Mouse (Mus musculus) heart, embryonic 16.5 days (tissue): Measurements from ENCODE around the gene Zfand3. TPM values are rescaled to one million over a fixed set of nuclear protein-coding genes. Genes with fewer than 3 reads are reported as not detected.
A peak's percentile ranks its signal among the peaks of the same experiment; 100 is the strongest.

Experiments used
- ATAC-seq: fragments of 200-750 bp; cut with Nextera tagmentation; replicated peaks from 2 replicates; pipeline ENCODE4 v1.8.0; 2017; ENCODE audit warnings: moderate number of reproducible peaks; ENCODE audit not compliant: insufficient read depth, low FRiP score; ENCODE audit errors: extremely low read depth
- H3K27ac ChIP-seq: fragments of 300-500 bp; sonication (generic); 2 replicates; pipeline ENCODE4 v1.5.1; 2014; ENCODE audit warnings: mild to moderate bottlenecking, low read length, control low read depth, moderate library complexity
- H3K27me3 ChIP-seq: fragments of 300-500 bp; sonication (generic); 2 replicates; pipeline ENCODE4 v1.6.1; 2014; ENCODE audit warnings: low read length, mixed read lengths; ENCODE audit not compliant: control insufficient read depth, insufficient read depth
- H3K36me3 ChIP-seq: fragments of 300-500 bp; sonication (generic); 2 replicates; pipeline ENCODE4 v1.6.1; 2014; ENCODE audit not compliant: control insufficient read depth, insufficient read depth
- H3K4me1 ChIP-seq: fragments of 300-500 bp; sonication (generic); 2 replicates; pipeline ENCODE4 v1.6.1; 2014; ENCODE audit warnings: low read length, mixed read lengths; ENCODE audit not compliant: control insufficient read depth, insufficient read depth
- H3K4me2 ChIP-seq: fragments of 300-500 bp; sonication (generic); 2 replicates; pipeline ENCODE4 v1.6.1; 2014; ENCODE audit warnings: low read depth, mild to moderate bottlenecking, control low read depth, low read length
- H3K4me3 ChIP-seq: fragments of 300-500 bp; sonication (generic); 2 replicates; pipeline ENCODE4 v1.5.1; 2014; ENCODE audit warnings: mild to moderate bottlenecking, control low read depth, low read length
- H3K9ac ChIP-seq: fragments of 300-500 bp; sonication (generic); 2 replicates; pipeline ENCODE4 v1.6.1; 2014; ENCODE audit warnings: low read length, control low read depth
- H3K9me3 ChIP-seq: fragments of 300-500 bp; sonication (generic); replicated peaks from 2 replicates; pipeline ENCODE4 v1.6.1; 2016; ENCODE audit warnings: low read length; ENCODE audit not compliant: control insufficient read depth
- WGBS: fragments of 180-500 bp; shearing (Covaris S2); extraction: QIAGEN DNeasy Blood & Tissue Kit; methylation state at CpG from one replicate; pipeline ENCODE4 v1.1.7; 2014; 5-methylcytosine and 5-hydroxymethylcytosine counted together
- polyA plus RNA-seq: library from polyadenylated mRNA; unstranded; fragments of >200 nt; fragmentation: Nextera tagmentation; extraction: Ambion mirVana; gene quantifications from 2 replicates; pipeline ENCODE4 v1.2.1, GENCODE M21; 2015

The Zfand3 gene
- polyA plus RNA-seq, 1 experiment from 2014 or later, result 55.8 TPM

GRCm38 (mm10) chr17:30069776-30070175 lies 65.2 kb downstream of the Zfand3 start:
- ATAC-seq, result no peak
- peaks cover 21% of the 10 kb centered on the region for H3K4me1 ChIP-seq
- H3K27me3 ChIP-seq, result no peaks in the 10 kb centered on the region
- H3K4me2 ChIP-seq, result no peak overlapping the region
- WGBS, result 77% methylated on average over 3 of the region's 3 CpGs
- H3K9me3 ChIP-seq, result no peaks in the 10 kb centered on the region
- H3K36me3 ChIP-seq, result no peaks in the 10 kb centered on the region; the same call in 1 of the 2 replicates
- no peak overlapping the region for H3K9ac ChIP-seq
- no peak overlapping the region for H3K27ac ChIP-seq
- no peak overlapping the region for H3K4me3 ChIP-seq

DNA sequence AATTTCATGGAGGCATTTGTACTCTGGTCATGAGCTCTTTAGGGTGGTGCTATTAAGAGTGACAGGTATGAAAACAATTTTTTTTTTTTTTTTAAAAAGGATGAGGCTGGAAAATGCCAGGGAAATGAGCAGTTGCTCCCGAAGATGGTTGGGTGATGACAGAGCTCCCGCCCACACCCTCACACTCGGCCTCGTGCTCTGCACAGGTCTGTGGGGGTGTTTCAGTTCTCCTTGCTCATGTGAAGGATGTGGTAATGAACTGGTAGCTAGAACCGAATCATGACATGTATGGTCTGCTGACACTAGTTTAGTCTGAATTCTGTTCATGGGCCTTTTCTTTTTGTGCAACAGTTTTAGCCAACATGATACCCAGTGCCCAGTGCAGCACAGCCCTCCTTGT lies 66.1 kb downstream of the Zfand3 start:
- no peak for ATAC-seq

GRCm38 (mm10) chr17:30072613-30073012 lies 68.1 kb downstream of the Zfand3 start:
- Histone ChIP-seq H3K9ac (no peak overlapping the region), H3K4me2 (no peak overlapping the region), H3K4me3 (no peak overlapping the region), H3K4me1 (peaks cover 30% of the 10 kb centered on the region), H3K27me3 (no peaks in the 10 kb centered on the region), H3K36me3 (no peaks in the 10 kb centered on the region; the same call in 1 of the 2 replicates), H3K27ac (no peak overlapping the region), H3K9me3 (no peaks in the 10 kb centered on the region)
- ATAC-seq, result no peak
- 78% methylated on average over 3 of the region's 3 CpGs for WGBS

More for the DNA sequence above, 66.1 kb downstream of the Zfand3 start:
- H3K9ac ChIP-seq, result no peak overlapping the region
- H3K4me3 ChIP-seq, result no peak overlapping the region
- WGBS, result 51% methylated on average over 5 of the region's 5 CpGs
- no peak overlapping the region for H3K27ac ChIP-seq
- H3K36me3 ChIP-seq, result no peaks in the 10 kb centered on the region; the same call in 1 of the 2 replicates
- peaks cover 26% of the 10 kb centered on the region for H3K4me1 ChIP-seq
- H3K27me3 ChIP-seq, result no peaks in the 10 kb centered on the region
- no peak overlapping the region for H3K4me2 ChIP-seq
- no peaks in the 10 kb centered on the region for H3K9me3 ChIP-seq

DNA sequence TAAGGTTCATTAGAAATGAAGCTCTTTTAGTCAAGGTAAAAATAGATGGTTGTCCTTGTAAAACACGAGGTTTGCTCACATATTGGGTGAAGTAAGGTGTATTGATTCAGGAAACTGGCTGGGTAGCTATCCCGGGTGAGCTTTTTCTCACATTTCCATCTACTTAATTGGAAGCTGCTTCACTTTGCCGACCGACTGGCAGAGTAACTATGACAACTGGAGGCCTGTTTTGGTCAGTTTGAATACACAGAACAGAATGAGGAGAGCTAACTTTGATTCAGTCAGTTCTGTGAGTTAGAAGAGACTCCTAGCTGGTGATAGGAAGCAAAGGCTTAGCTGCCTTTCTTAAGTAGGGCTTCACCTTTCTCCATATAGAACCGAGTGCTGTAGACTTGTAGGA lies 71.4 kb downstream of the Zfand3 start:
- Histone ChIP-seq H3K27me3 (no peaks in the 10 kb centered on the region), H3K27ac (no peak overlapping the region), H3K9me3 (no peaks in the 10 kb centered on the region), H3K4me2 (no peak overlapping the region), H3K4me1 (peaks cover 30% of the 10 kb centered on the region), H3K9ac (no peak overlapping the region), H3K4me3 (no peak overlapping the region), H3K36me3 (no peaks in the 10 kb centered on the region; the same call in 1 of the 2 replicates)
- no peak for ATAC-seq
- WGBS, result 65% methylated on average over 5 of the region's 5 CpGs

DNA sequence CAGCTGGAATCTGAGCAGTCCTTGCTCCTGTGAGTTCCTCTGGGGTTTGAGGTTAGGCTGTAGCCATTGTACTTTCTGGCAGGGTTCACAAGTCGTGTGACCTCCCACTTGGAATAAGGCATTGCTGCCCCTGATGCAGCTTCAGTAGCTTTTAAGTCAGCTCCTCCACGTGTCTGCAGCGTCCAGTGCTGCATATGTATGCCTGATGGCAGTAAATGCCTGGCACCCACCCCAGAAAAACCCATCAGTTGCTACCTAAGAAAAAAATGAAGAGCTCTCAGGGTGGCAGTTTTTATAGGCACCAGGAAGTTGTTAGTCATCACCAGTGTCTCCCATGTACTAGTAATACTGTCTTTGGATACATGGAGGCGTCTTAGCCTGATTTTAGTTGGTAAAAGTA lies 79.5 kb downstream of the Zfand3 start:
- Histone ChIP-seq H3K9ac (no peak overlapping the region), H3K4me1 (peaks cover 7% of the 10 kb centered on the region), H3K27ac (no peak overlapping the region), H3K27me3 (no peaks in the 10 kb centered on the region), H3K9me3 (no peaks in the 10 kb centered on the region), H3K4me2 (no peak overlapping the region), H3K36me3 (no peaks in the 10 kb centered on the region), H3K4me3 (no peak overlapping the region)
- ATAC-seq, result no peak
- WGBS, result 43% methylated on average over 4 of the region's 4 CpGs

DNA sequence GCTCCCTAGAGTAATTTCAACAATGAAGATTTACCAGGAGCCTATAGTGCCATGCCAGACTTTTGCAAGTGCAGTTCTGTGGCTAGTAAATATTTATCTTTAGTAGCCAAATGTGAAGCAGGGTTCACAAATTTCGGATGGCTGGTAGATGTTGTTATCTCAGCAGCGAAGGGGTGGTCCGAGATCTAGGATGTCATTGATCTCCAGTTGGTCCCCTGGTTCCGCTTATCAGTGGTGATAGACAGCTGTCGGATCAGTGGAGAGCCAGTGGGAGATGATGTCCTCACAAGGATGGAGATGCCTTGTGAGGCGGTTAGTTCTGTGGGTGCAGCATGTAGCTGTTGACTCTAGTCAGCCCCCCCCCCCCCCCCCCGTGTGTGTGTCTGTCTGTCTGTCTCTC lies 82.2 kb downstream of the Zfand3 start:
- no peak overlapping the region for H3K27ac ChIP-seq
- peaks cover 12% of the 10 kb centered on the region for H3K4me1 ChIP-seq
- H3K4me3 ChIP-seq, result no peak overlapping the region
- H3K4me2 ChIP-seq, result no peak overlapping the region
- WGBS, result 66% methylated on average over 6 of the region's 7 CpGs
- H3K36me3 ChIP-seq, result no peaks in the 10 kb centered on the region; the same call in 1 of the 2 replicates
- no peak overlapping the region for H3K9ac ChIP-seq
- no peaks in the 10 kb centered on the region for H3K9me3 ChIP-seq
- no peaks in the 10 kb centered on the region for H3K27me3 ChIP-seq
- no peak for ATAC-seq

GRCm38 (mm10) chr17:30088431-30088830 lies 83.9 kb downstream of the Zfand3 start:
- Histone ChIP-seq H3K27me3 (no peaks in the 10 kb centered on the region), H3K4me2 (no peak overlapping the region), H3K36me3 (no peaks in the 10 kb centered on the region; the same call in 1 of the 2 replicates), H3K9me3 (no peaks in the 10 kb centered on the region), H3K27ac (no peak overlapping the region), H3K9ac (no peak overlapping the region), H3K4me3 (no peak overlapping the region), H3K4me1 (peaks cover 14% of the 10 kb centered on the region)
- 94% methylated on average over 3 of the region's 3 CpGs for WGBS
- ATAC-seq, result no peak

DNA sequence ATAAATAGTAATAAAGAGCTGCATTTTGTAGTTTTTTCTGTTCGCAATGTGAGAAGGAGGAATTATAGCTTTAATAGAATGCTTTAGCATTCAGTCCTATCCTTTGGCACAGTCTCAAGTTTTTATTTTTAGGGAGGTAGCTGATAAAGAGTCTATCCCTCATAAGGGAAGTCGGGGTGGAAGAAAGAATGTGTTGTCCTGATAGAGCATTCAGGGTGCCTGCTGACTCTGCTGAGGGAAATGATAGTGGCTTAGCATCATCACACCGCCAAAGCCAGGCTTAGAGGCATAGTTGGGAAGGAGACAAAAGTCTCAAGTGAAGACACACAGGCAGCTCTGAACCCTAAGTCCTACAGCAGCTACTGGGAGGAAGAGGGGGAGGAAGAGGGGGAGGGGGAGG lies 85.9 kb downstream of the Zfand3 start:
- peaks cover 1% of the 10 kb centered on the region; the same call in 1 of the 2 replicates for H3K36me3 ChIP-seq
- H3K4me1 ChIP-seq, result peaks cover 8% of the 10 kb centered on the region
- H3K27me3 ChIP-seq, result no peaks in the 10 kb centered on the region
- H3K27ac ChIP-seq, result peak overlapping the region; percentile 94
- WGBS, result 19% methylated on average over 3 of the region's 3 CpGs
- no peak overlapping the region for H3K4me3 ChIP-seq
- ATAC-seq, result peak; percentile 64
- peak overlapping the region; percentile 49 for H3K4me2 ChIP-seq
- no peaks in the 10 kb centered on the region; the same call in 1 of the 2 replicates for H3K9me3 ChIP-seq
- peak overlapping the region; percentile 17; the same call in 1 of the 2 replicates for H3K9ac ChIP-seq

DNA sequence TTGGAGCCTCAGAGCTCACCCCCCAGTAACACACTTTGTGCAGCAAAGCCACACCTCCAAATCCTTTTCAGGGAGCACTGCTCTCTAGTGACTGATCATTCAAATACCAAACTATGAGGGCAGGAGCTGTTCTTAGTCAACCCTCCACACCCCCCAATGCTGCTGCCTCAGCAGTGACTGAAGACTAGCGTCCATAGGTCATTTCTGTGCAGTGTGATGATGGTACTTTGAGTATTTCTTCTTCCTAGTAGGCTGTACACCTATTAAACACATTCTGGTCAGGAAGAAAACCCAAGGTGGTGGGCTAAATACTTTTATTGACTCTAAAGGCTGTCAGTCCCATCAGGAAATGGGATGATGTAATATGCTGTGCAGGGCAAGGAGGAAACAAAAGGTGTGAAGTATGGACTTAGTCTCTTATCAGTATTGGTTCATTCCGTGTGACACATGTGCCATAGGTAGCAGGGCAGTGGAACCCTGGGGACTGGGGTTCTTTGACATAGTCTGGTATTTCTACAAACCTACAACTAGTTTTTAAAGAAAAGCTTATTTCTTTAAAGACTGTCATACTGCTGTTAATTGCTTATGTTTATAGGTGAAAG lies 88.7 kb downstream of the Zfand3 start:
- H3K27ac ChIP-seq, result no peak overlapping the region
- H3K4me2 ChIP-seq, result no peak overlapping the region
- H3K27me3 ChIP-seq, result no peaks in the 10 kb centered on the region
- WGBS, result 68% methylated on average over 2 of the region's 2 CpGs
- no peaks in the 10 kb centered on the region; the same call in 1 of the 2 replicates for H3K9me3 ChIP-seq
- ATAC-seq, result no peak
- peaks cover 5% of the 10 kb centered on the region; the same call in 1 of the 2 replicates for H3K36me3 ChIP-seq
- H3K4me1 ChIP-seq, result peaks cover 11% of the 10 kb centered on the region
- no peak overlapping the region for H3K4me3 ChIP-seq
- no peak overlapping the region for H3K9ac ChIP-seq
